Mouse (Mus musculus) MEL (cell line): ENCODE results near the gene Pcx. TPM values are rescaled to one million over a fixed set of nuclear protein-coding genes. Genes with fewer than 3 reads are reported as not detected.

Experiments used
- DNase-seq: peaks from one replicate; pipeline ENCODE4 v3.0.0; 2011; ENCODE audit warnings: low read depth, low spot score
- H3K27ac ChIP-seq: 2 replicates; pipeline ENCODE4 v1.5.1; 2012; ENCODE audit warnings: low read depth, mild to moderate bottlenecking, control low read depth, low read length, moderate library complexity; ENCODE audit not compliant: control insufficient read depth
- H3K27me3 ChIP-seq, 2 experiments: fragments of 150-350 bp in 1 of 2; sonication (generic) in 1 of 2; 2 replicates each; pipeline ENCODE4 v1.6.1; 2012; ENCODE audit warnings: low read length in 2 of 2, mild to moderate bottlenecking in 2 of 2, improper control_type of control experiment in 1 of 2, moderate library complexity in 1 of 2; ENCODE audit not compliant: insufficient read depth in 2 of 2, control insufficient read depth in 1 of 2
- H3K36me3 ChIP-seq, 2 experiments: 2 replicates each; pipeline ENCODE4 v1.6.1; 2012 to 2014; ENCODE audit warnings: low read length in 2 of 2, improper control_type of control experiment in 1 of 2, inconsistent platforms in 1 of 2, mild to moderate bottlenecking in 1 of 2; ENCODE audit not compliant: insufficient read depth in 2 of 2, control insufficient read depth in 1 of 2
- H3K4me1 ChIP-seq, 2 experiments: fragments of 150-350 bp in 1 of 2; sonication (generic) in 1 of 2; 2 replicates each; pipeline ENCODE4 v1.6.1; 2012; ENCODE audit warnings: low read length in 2 of 2, improper control_type of control experiment in 1 of 2, mild to moderate bottlenecking in 1 of 2; ENCODE audit not compliant: insufficient read depth in 2 of 2, control insufficient read depth in 1 of 2
- H3K4me3 ChIP-seq, 2 experiments: fragments of 150-350 bp in 1 of 2; sonication (generic) in 1 of 2; 2 replicates each; pipeline ENCODE4 v1.5.1; 2012; ENCODE audit warnings: low read depth in 2 of 2, low read length in 2 of 2, mild to moderate bottlenecking in 2 of 2, moderate library complexity in 2 of 2, control low read depth in 1 of 2, improper control_type of control experiment in 1 of 2; ENCODE audit not compliant: control insufficient read depth in 1 of 2, insufficient read depth in 1 of 2
- H3K79me2 ChIP-seq: 2 replicates; pipeline ENCODE4 v1.6.1; 2012; ENCODE audit warnings: mild to moderate bottlenecking, low read length, moderate library complexity; ENCODE audit not compliant: control insufficient read depth, poor library complexity, insufficient read depth
- H3K9ac ChIP-seq: 2 replicates; pipeline ENCODE4 v1.6.1; 2012; ENCODE audit warnings: low read depth, mild to moderate bottlenecking, control low read depth, low read length, moderate library complexity; ENCODE audit not compliant: control insufficient read depth, poor library complexity, severe bottlenecking
- H3K9me3 ChIP-seq: fragments of 150-350 bp; sonication (generic); replicated peaks from 2 replicates; pipeline ENCODE4 v1.6.1; 2012; ENCODE audit warnings: mild to moderate bottlenecking, low read length, improper control_type of control experiment, moderate library complexity; ENCODE audit not compliant: insufficient read depth
- CHD2 ChIP-seq: IDR thresholded peaks from 2 replicates; pipeline ENCODE4 v1.6.1; 2011; ENCODE audit warnings: low read length, improper control_type of control experiment
- CTCF ChIP-seq, 3 experiments: IDR thresholded peaks in 2 of 3; conservative IDR thresholded peaks in 1 of 3; 2 replicates each; pipeline ENCODE4 v1.5.1; 2011 to 2012; ENCODE audit warnings: low read length in 3 of 3, low read depth in 2 of 3, mild to moderate bottlenecking in 2 of 3, improper control_type of control experiment in 1 of 3, inconsistent platforms in 1 of 3, mixed read lengths in 1 of 3, moderate library complexity in 1 of 3; ENCODE audit not compliant: control insufficient read depth in 1 of 3, insufficient read depth in 1 of 3, poor library complexity in 1 of 3, severe bottlenecking in 1 of 3
- E2F4 ChIP-seq: IDR thresholded peaks from 2 replicates; pipeline ENCODE4 v1.6.1; 2011; ENCODE audit warnings: low read depth, low read length, improper control_type of control experiment, borderline replicate concordance
- ELF1 ChIP-seq: IDR thresholded peaks from 2 replicates; pipeline ENCODE4 v1.6.1; 2014; ENCODE audit warnings: low read depth, mild to moderate bottlenecking, inconsistent platforms, low read length, improper control_type of control experiment, moderate library complexity
- EP300 ChIP-seq, 2 experiments: IDR thresholded peaks; 2 replicates each; pipeline ENCODE4 v1.6.1; 2011; ENCODE audit warnings: improper control_type of control experiment in 2 of 2, low read length in 2 of 2, low read depth in 1 of 2, mild to moderate bottlenecking in 1 of 2
- HCFC1 ChIP-seq: IDR thresholded peaks from 2 replicates; pipeline ENCODE4 v1.6.1; 2012; ENCODE audit warnings: low read depth, mild to moderate bottlenecking, inconsistent platforms, low read length, improper control_type of control experiment, moderate library complexity
- JUND ChIP-seq: IDR thresholded peaks from 2 replicates; pipeline ENCODE4 v1.6.1; 2011; ENCODE audit warnings: low read depth, mild to moderate bottlenecking, improper control_type of control experiment, low read length
- KAT2A ChIP-seq: conservative IDR thresholded peaks from 2 replicates; pipeline ENCODE4 v1.6.1; 2012; ENCODE audit warnings: low read depth, low read length, improper control_type of control experiment, inconsistent platforms
- NRF1 ChIP-seq: IDR thresholded peaks from 2 replicates; pipeline ENCODE4 v1.6.1; 2014; ENCODE audit warnings: low read depth, mild to moderate bottlenecking, inconsistent platforms, low read length, improper control_type of control experiment, moderate library complexity; ENCODE audit not compliant: poor library complexity, insufficient read depth, severe bottlenecking
- POLR2AphosphoS2 ChIP-seq: IDR thresholded peaks from 2 replicates; pipeline ENCODE4 v1.6.1; 2011; ENCODE audit warnings: low read length, improper control_type of control experiment
- POLR2AphosphoS5 ChIP-seq: IDR thresholded peaks from 2 replicates; pipeline ENCODE4 v1.6.1; 2012; ENCODE audit warnings: low read depth, borderline replicate concordance, mild to moderate bottlenecking, inconsistent platforms, low read length, moderate library complexity, mixed read lengths
- RAD21 ChIP-seq: IDR thresholded peaks from 2 replicates; pipeline ENCODE4 v1.6.1; 2011; ENCODE audit warnings: mild to moderate bottlenecking, low read depth, low read length, improper control_type of control experiment
- RCOR1 ChIP-seq: IDR thresholded peaks from 2 replicates; pipeline ENCODE4 v1.6.1; 2012; ENCODE audit warnings: low read depth, mild to moderate bottlenecking, inconsistent platforms, low read length, improper control_type of control experiment
- SMC3 ChIP-seq: IDR thresholded peaks from 2 replicates; pipeline ENCODE4 v1.6.1; 2011; ENCODE audit warnings: low read depth, low read length, improper control_type of control experiment
- ZKSCAN1 ChIP-seq: IDR thresholded peaks from 2 replicates; pipeline ENCODE4 v1.6.1; 2012; ENCODE audit warnings: low read depth, mild to moderate bottlenecking, inconsistent platforms, low read length, improper control_type of control experiment, moderate library complexity
- ZMIZ1 ChIP-seq: IDR thresholded peaks from 2 replicates; pipeline ENCODE4 v1.6.1; 2012; ENCODE audit warnings: low read depth, mild to moderate bottlenecking, inconsistent platforms, low read length, improper control_type of control experiment, moderate library complexity
- polyA plus RNA-seq, 2 experiments: library from polyadenylated mRNA; stranded (reverse) in 1 of 2; unstranded in 1 of 2; fragments of >175 nt in 1 of 2; fragments of >200 nt in 1 of 2; gene quantifications; 2 replicates each; pipeline versions ENCODE4 v1.2.1 to v1.2.4; 2012; ENCODE audit warnings: low replicate concordance in 2 of 2, low read depth in 1 of 2; ENCODE audit not compliant: insufficient read length in 2 of 2, insufficient read depth in 1 of 2, missing spikeins in 1 of 2
- total RNA-seq: library from RNA; depleted of rRNA; stranded (reverse); fragments of 300-350 nt; gene quantifications from 2 replicates; pipeline ENCODE4 v1.2.3, GENCODE M21; 2012

Pcx gene
- total and polyA plus RNA-seq, 3 experiments: 7.2 to 7.9 TPM; not detected in 1

GRCm38 (mm10) chr19:4509986-4510963 is at the start of gene Pcx (continued):
- TF ChIP-seq KAT2A: no peak; the same call in 1 of the 2 replicates
- TF ChIP-seq SMC3: no peak
- TF ChIP-seq ZMIZ1: no peak
- TF ChIP-seq HCFC1: peak; percentile 80
- 0 out of 2 replicates have a peak, but pooled peaks have one; percentile 22 for TF ChIP-seq NRF1

DNA sequence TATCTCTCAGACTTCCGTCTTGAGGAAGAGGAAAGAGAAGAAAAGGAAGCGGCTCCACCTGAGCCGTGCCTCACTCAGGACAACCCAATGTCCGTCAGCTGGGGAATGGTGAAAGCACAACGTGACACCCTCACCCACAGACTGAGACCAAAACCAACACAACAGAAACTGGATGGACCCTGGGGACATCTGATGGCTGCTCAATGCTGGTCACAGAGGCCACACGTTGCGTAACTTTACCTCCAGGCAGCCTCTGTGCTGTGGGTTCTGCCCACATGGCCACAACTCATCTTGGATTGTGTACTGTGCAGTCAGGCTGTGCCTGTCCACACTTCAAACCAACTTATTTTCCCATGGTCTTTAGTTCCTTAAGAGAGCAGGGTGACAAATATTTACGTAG is 48.3 kb upstream of the Pcx start:
- Histone ChIP-seq H3K79me2 (no peaks in the 10 kb centered on the region), H3K27me3 (no peaks in the 10 kb centered on the region), H3K27ac (no peak overlapping the region), H3K9ac (no peak overlapping the region), H3K4me1 (peaks cover 0 to 11% of the 10 kb centered on the region in 2 experiments; a peak in 1 of 4 replicates), H3K9me3 (no peaks in the 10 kb centered on the region), H3K36me3 (peaks cover 0 to 2% of the 10 kb centered on the region in 2 experiments; a peak in 2 of 4 replicates), H3K4me3 (no peak overlapping the region)
- no peak for DNase-seq
- TF ChIP-seq RCOR1 (no peak), CTCF (IDR thresholded peaks at IDR 0.05 in 2 of 3, conservative IDR thresholded peaks at IDR 0.05 in 1 of 3; ENCODE audit: control insufficient read depth in 1 of 3, insufficient read depth in 1 of 3, low read depth in 2 of 3, low read length in 3 of 3, poor library complexity in 1 of 3, severe bottlenecking in 1 of 3) (no peak), EP300 (IDR thresholded peaks at IDR 0.05; ENCODE audit: low read depth in 1 of 2, low read length in 2 of 2) (no peak), JUND (no peak), NRF1 (no peak), E2F4 (no peak)

- DNase-seq: peak; percentile 41
- H3K4me1 ChIP-seq: peaks cover 0 to 18% of the 10 kb centered on the region in 2 experiments; a peak in 1 of 4 replicates
- H3K79me2 ChIP-seq: no peaks in the 10 kb centered on the region
- TF ChIP-seq POLR2AphosphoS5: no peak
- no peak for TF ChIP-seq CTCF (IDR thresholded peaks at IDR 0.05 in 2 of 3, conservative IDR thresholded peaks at IDR 0.05 in 1 of 3; ENCODE audit: control insufficient read depth in 1 of 3, insufficient read depth in 1 of 3, low read depth in 2 of 3, low read length in 3 of 3, poor library complexity in 1 of 3, severe bottlenecking in 1 of 3)
- no peak for TF ChIP-seq RAD21
- no peak for TF ChIP-seq ELF1
- TF ChIP-seq ZKSCAN1: no peak
- TF ChIP-seq CHD2: no peak
- no peak for TF ChIP-seq NRF1
- TF ChIP-seq POLR2AphosphoS2: no peak
- TF ChIP-seq KAT2A: no peak
- no peak for TF ChIP-seq SMC3
- no peak for TF ChIP-seq E2F4
- TF ChIP-seq, all 39 proteins: peak for 0
- Histone ChIP-seq H3K9me3 (no peaks in the 10 kb centered on the region), H3K27ac (no peak overlapping the region), H3K9ac (no peak overlapping the region), H3K27me3 (no peaks in the 10 kb centered on the region), H3K4me3 (no peak overlapping the region), H3K36me3 (peaks cover 0 to 2% of the 10 kb centered on the region in 2 experiments; a peak in 2 of 4 replicates)
Measured at GRCm38 (mm10) chr19:4464666-4465065, 45.6 kb upstream of the Pcx start.
